Mouse (Mus musculus): ENCODE results near the gene Prpf4.

The Prpf4 gene

GRCm38 (mm10) chr4:62408601-62409282 is at the start of gene Prpf4, which contains the start of gene Cdc26:
Gene Prpf4 (plus strand): TSS chr4:62408797.
Gene Cdc26 (minus strand): TSS chr4:62408642.
- DNase-seq (ENCODE audit: extremely low spot score, low read depth, low spot score): peak; percentile 97

GRCm38 (mm10) chr4:62359256-62359775 is 49.3 kb upstream of the Prpf4 start:
- DNase-seq (ENCODE audit: extremely low spot score, low read depth, low spot score): no peak

GRCm38 (mm10) chr4:62360088-62360804 is 48.4 kb upstream of the Prpf4 start, which contains the start of the genes Fkbp15 and Slc31a1:
Gene Fkbp15 (minus strand): TSS chr4:62360548.
Gene Slc31a1 (plus strand): TSS chr4:62360727.
- DNase-seq (ENCODE audit: extremely low spot score, low read depth, low spot score): peak; percentile 94

- no peak for DNase-seq (ENCODE audit: extremely low spot score, low read depth, low spot score)
Measured at GRCm38 (mm10) chr4:62360805-62361455, 47.7 kb upstream of the Prpf4 start.

GRCm38 (mm10) chr4:62361571-62361970 is 47.0 kb upstream of the Prpf4 start:
- no peak for DNase-seq (ENCODE audit: extremely low spot score, low read depth, low spot score)

- no peak for DNase-seq (ENCODE audit: extremely low spot score, low read depth, low spot score)
Measured at GRCm38 (mm10) chr4:62361997-62362396, 46.6 kb upstream of the Prpf4 start.

GRCm38 (mm10) chr4:62362437-62362836 is 46.2 kb upstream of the Prpf4 start:
- no peak for DNase-seq (ENCODE audit: extremely low spot score, low read depth, low spot score)

- no peak for DNase-seq (ENCODE audit: extremely low spot score, low read depth, low spot score)
Measured at GRCm38 (mm10) chr4:62364299-62364698, 44.3 kb upstream of the Prpf4 start.

GRCm38 (mm10) chr4:62366291-62366690 is 42.3 kb upstream of the Prpf4 start:
- DNase-seq (ENCODE audit: extremely low spot score, low read depth, low spot score): no peak

- no peak for DNase-seq (ENCODE audit: extremely low spot score, low read depth, low spot score)
Measured at GRCm38 (mm10) chr4:62367586-62367985, 41.0 kb upstream of the Prpf4 start.

- no peak for DNase-seq (ENCODE audit: extremely low spot score, low read depth, low spot score)
Measured at GRCm38 (mm10) chr4:62369091-62369490, 39.5 kb upstream of the Prpf4 start.

- DNase-seq (ENCODE audit: extremely low spot score, low read depth, low spot score): no peak
Measured at GRCm38 (mm10) chr4:62372410-62372809, 36.2 kb upstream of the Prpf4 start.

GRCm38 (mm10) chr4:62372818-62373520 is 35.6 kb upstream of the Prpf4 start:
- DNase-seq (ENCODE audit: extremely low spot score, low read depth, low spot score): no peak

GRCm38 (mm10) chr4:62373668-62374067 is 34.9 kb upstream of the Prpf4 start:
- DNase-seq (ENCODE audit: extremely low spot score, low read depth, low spot score): no peak

GRCm38 (mm10) chr4:62374342-62374741 is 34.3 kb upstream of the Prpf4 start:
- DNase-seq (ENCODE audit: extremely low spot score, low read depth, low spot score): no peak

GRCm38 (mm10) chr4:62376123-62376522 is 32.5 kb upstream of the Prpf4 start:
- DNase-seq (ENCODE audit: extremely low spot score, low read depth, low spot score): no peak

GRCm38 (mm10) chr4:62379724-62380381 is 28.7 kb upstream of the Prpf4 start:
- DNase-seq (ENCODE audit: extremely low spot score, low read depth, low spot score): no peak

GRCm38 (mm10) chr4:62383207-62383606 is 25.4 kb upstream of the Prpf4 start:
- no peak for DNase-seq (ENCODE audit: extremely low spot score, low read depth, low spot score)

GRCm38 (mm10) chr4:62383752-62384151 is 24.8 kb upstream of the Prpf4 start:
- DNase-seq (ENCODE audit: extremely low spot score, low read depth, low spot score): no peak

- no peak for DNase-seq (ENCODE audit: extremely low spot score, low read depth, low spot score)
Measured at GRCm38 (mm10) chr4:62384159-62384558, 24.4 kb upstream of the Prpf4 start.

Measured in hindlimb bud, embryonic 11.5 days (tissue).